In genomic region chrX:36534514-36534913, GRCm38 (mm10) we compare ENCODE assay signal across 8 mouse cellular contexts. TPM values are rescaled to one million over a fixed set of nuclear protein-coding genes. Genes with fewer than 3 reads are reported as not detected.
DNase-seq lines count a peak whose midpoint lies in the region; ATAC-seq lines count a peak whose summit lies in the region.

No protein-coding gene starts in this region.

- ATAC-seq in granulocyte monocyte progenitor cell, adult 5-6 weeks (replicated peaks; ENCODE audit: poor library complexity, severe bottlenecking) = peak; percentile 81

- DNase-seq in B cell, adult 2 months = peak; percentile 59 to 64
- DNase-seq in ZHBTc4 (ENCODE audit: low read depth, low spot score) = peak; percentile 65
- peak; percentile 67 to 73 for DNase-seq in cerebellum, postnatal 4 days (ENCODE audit: low spot score in 2 of 2)
- peak; percentile 77 for DNase-seq in layer of hippocampus, adult 9-10 months (ENCODE audit: low spot score)
- peak; percentile 75 for DNase-seq in lung, postnatal 36 days
- DNase-seq in right cerebral cortex, postnatal 25 days = peak; percentile 73
- DNase-seq in urinary bladder, postnatal 36 days (ENCODE audit: low spot score in 2 of 2) = peak; percentile 62 to 74

RNA-seq across cellular contexts. Expression of gene Gm14569, which starts 42.9 kb away (rescaled TPM):
- total RNA-seq in granulocyte monocyte progenitor cell, adult 5-6 weeks (2014; fragmentation: Nextera tagmentation) = not detected in 2 replicates
- total RNA-seq in granulocyte monocyte progenitor cell, adult 5-6 weeks (2017) = not detected in 2 replicates

Comparison
In these comparisons a context has a peak if more than half of its experiments do, and no peak if none do; other contexts are left out.
1. Peak in every context shown above with its lines: DNase-seq and ATAC-seq.